Comparison of ENCODE assay signal across 8 mouse cellular contexts in the genomic region with DNA sequence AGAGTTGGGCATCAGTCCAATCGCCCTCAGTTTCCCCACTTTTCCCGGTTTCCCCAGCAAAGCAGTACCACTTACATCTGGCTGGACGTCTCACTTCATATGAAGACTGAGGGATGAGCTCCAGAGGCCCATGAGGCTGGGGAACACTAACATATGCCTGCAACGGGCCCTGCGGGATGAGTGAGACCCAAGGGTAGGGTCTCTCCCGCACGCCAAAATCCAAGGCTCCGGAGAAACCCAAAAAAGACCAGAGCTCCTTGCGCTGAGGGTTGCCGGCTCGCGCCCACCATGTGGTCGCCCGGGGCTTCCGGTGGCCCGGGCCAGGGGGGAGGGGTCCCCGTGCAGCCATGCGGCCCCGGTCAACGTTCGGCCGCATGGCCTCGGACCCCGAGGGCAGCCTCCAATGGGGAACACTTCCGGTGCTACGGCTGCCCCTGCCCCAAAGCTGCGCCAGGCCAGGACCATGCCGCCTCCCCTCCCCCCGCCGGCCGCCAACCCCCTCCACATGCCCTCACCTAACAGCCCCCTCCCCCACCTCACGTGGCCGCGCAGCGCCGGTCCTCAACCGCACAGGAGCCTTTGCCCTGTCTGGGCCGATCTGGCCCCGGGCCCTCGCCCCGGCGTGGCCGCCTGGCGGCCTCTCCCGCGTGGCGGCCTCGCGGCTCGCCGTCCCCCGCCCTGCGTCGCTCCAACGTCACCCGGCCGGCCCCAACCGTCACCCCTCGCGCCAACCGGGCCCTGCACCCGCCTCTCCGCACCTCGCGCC. TPM values are rescaled to one million over a fixed set of nuclear protein-coding genes. Genes with fewer than 3 reads are reported as not detected.
DNase-seq lines count a peak whose midpoint lies in the region; ATAC-seq and TF ChIP-seq lines count a peak whose summit lies in the region.

No protein-coding gene starts in this region.

- TF ChIP-seq CTCF in kidney, adult 2 months (conservative IDR thresholded peaks at IDR 0.05; ENCODE audit: insufficient read depth, insufficient read length, low read depth, low read length): no peak
- no peak for TF ChIP-seq CTCF in liver, postnatal 0 days (IDR thresholded peaks at IDR 0.05; ENCODE audit: low read depth)

- H3K27me3 ChIP-seq in forebrain, embryonic 16.5 days (replicated peaks; ENCODE audit: control insufficient read depth, insufficient read depth, low read length): no peaks in the 10 kb centered on the region
- no peaks in the 10 kb centered on the region for H3K27me3 ChIP-seq in kidney, adult 2 months (replicated peaks; ENCODE audit: control insufficient read depth, insufficient read depth, low read length)
- no peaks in the 10 kb centered on the region for H3K27me3 ChIP-seq in liver, postnatal 0 days (ENCODE audit: insufficient read depth, low read length)
- no peaks in the 10 kb centered on the region for H3K27me3 ChIP-seq in stomach, embryonic 16.5 days (ENCODE audit: control insufficient read depth, insufficient read depth, low read length)

- peak overlapping the region; percentile 89 for H3K9ac ChIP-seq in forebrain, embryonic 16.5 days (replicated peaks; ENCODE audit: low read depth, low read length)
- H3K9ac ChIP-seq in liver, postnatal 0 days (replicated peaks): peak overlapping the region; percentile 91
- H3K9ac ChIP-seq in stomach, embryonic 16.5 days (ENCODE audit: low read length): peak overlapping the region; percentile 98

- H3K4me3 ChIP-seq in forebrain, embryonic 16.5 days (replicated peaks; ENCODE audit: low read length): peak overlapping the region; percentile 87
- H3K4me3 ChIP-seq in kidney, adult 2 months (ENCODE audit: insufficient read depth, low read depth, low read length): peak overlapping the region; percentile 84
- H3K4me3 ChIP-seq in liver, postnatal 0 days (ENCODE audit: low read depth, low read length): peak overlapping the region; percentile 96
- H3K4me3 ChIP-seq in stomach, embryonic 16.5 days (replicated peaks; ENCODE audit: low read length): peak overlapping the region; percentile 93

- H3K27ac ChIP-seq in forebrain, embryonic 16.5 days (ENCODE audit: low read length): peak overlapping the region; percentile 88
- H3K27ac ChIP-seq in kidney, adult 2 months (ENCODE audit: insufficient read depth, low read depth, low read length): peak overlapping the region; percentile 93
- H3K27ac ChIP-seq in liver, postnatal 0 days (ENCODE audit: low read depth): peak overlapping the region; percentile 100
- H3K27ac ChIP-seq in stomach, embryonic 16.5 days (ENCODE audit: low read length): peak overlapping the region; percentile 96

- no peaks in the 10 kb centered on the region for H3K9me3 ChIP-seq in forebrain, embryonic 16.5 days (ENCODE audit: control insufficient read depth, low read length)
- H3K9me3 ChIP-seq in liver, postnatal 0 days (ENCODE audit: low read length): no peaks in the 10 kb centered on the region
- H3K9me3 ChIP-seq in stomach, embryonic 16.5 days (replicated peaks; ENCODE audit: control insufficient read depth, low read length): no peaks in the 10 kb centered on the region

- ATAC-seq in CD4-positive, CD25-positive, alpha-beta regulatory T cell, adult 4 months: no peak
- no peak for ATAC-seq in forebrain, embryonic 16.5 days
- peak; percentile 29 for ATAC-seq in liver, postnatal 0 days
- peak; percentile 3; the same call in 1 of the 2 replicates for ATAC-seq in stomach, embryonic 16.5 days (ENCODE audit: insufficient read depth, low FRiP score)

- under 1% methylated on average over 62 of the region's 65 CpGs for WGBS in forebrain, embryonic 16.5 days
- WGBS in kidney, adult 2 months: under 1% methylated on average over 61 of the region's 65 CpGs
- WGBS in liver, postnatal 0 days (ENCODE audit: insufficient replicate concordance): under 1% methylated on average over 32 of the region's 65 CpGs
- WGBS in stomach, embryonic 16.5 days: under 1% methylated on average over 63 of the region's 65 CpGs

- TF ChIP-seq POLR2A in kidney, adult 2 months (IDR thresholded peaks at IDR 0.05; ENCODE audit: low read depth, low read length): no peak

- DNase-seq in CD4-positive, CD25-positive, alpha-beta regulatory T cell, adult 2 months (ENCODE audit: low read depth, low spot score): peak; percentile 71
- DNase-seq in thymus, postnatal 0 days (ENCODE audit: low spot score): peak; percentile 44
- DNase-seq in thymus, postnatal 14 days: no peak
- DNase-seq in kidney, adult 2 months: peak; percentile 64
- DNase-seq in liver, postnatal 0 days: peak; percentile 76

- H3K4me1 ChIP-seq in forebrain, embryonic 16.5 days (replicated peaks; ENCODE audit: control insufficient read depth, insufficient read depth, low read length): peaks cover 22% of the 10 kb centered on the region
- peaks cover 6% of the 10 kb centered on the region; the same call in 1 of the 2 replicates for H3K4me1 ChIP-seq in kidney, adult 2 months (ENCODE audit: control insufficient read depth, insufficient read depth, low read length)
- peaks cover 49% of the 10 kb centered on the region for H3K4me1 ChIP-seq in liver, postnatal 0 days (ENCODE audit: insufficient read depth)
- peaks cover 24% of the 10 kb centered on the region for H3K4me1 ChIP-seq in stomach, embryonic 16.5 days (ENCODE audit: control insufficient read depth, insufficient read depth, low read length)

- peaks cover 22% of the 10 kb centered on the region for H3K36me3 ChIP-seq in forebrain, embryonic 16.5 days (ENCODE audit: control insufficient read depth, insufficient read depth)
- peaks cover 9% of the 10 kb centered on the region; the same call in 1 of the 2 replicates for H3K36me3 ChIP-seq in kidney, adult 2 months (ENCODE audit: control insufficient read depth, insufficient read depth, low read length)
- H3K36me3 ChIP-seq in liver, postnatal 0 days (replicated peaks; ENCODE audit: insufficient read depth, low read length): peaks cover 35% of the 10 kb centered on the region
- H3K36me3 ChIP-seq in stomach, embryonic 16.5 days (ENCODE audit: control insufficient read depth, insufficient read depth, low read length): peaks cover 22% of the 10 kb centered on the region

- H3K4me2 ChIP-seq in forebrain, embryonic 16.5 days (ENCODE audit: low read length): peak overlapping the region; percentile 97
- peak overlapping the region; percentile 92 for H3K4me2 ChIP-seq in liver, postnatal 0 days (ENCODE audit: low read depth, low read length)
- peak overlapping the region; percentile 94 for H3K4me2 ChIP-seq in stomach, embryonic 16.5 days (ENCODE audit: low read depth, low read length)

- TF ChIP-seq EP300 in liver, postnatal 0 days (IDR thresholded peaks at IDR 0.05; ENCODE audit: low read depth): no peak

RNA-seq across cellular contexts. Expression of gene Eif5a, which starts 1.3 kb away (rescaled TPM):
- polyA plus RNA-seq in CD4-positive, CD25-positive, alpha-beta regulatory T cell, adult 4 months (2017; shearing (Covaris generic)): 1,000 to 10,000 TPM; 1,067 to 1,377 TPM
- 2,117 and 2,260 TPM in 2 replicates for polyA plus RNA-seq in thymus, postnatal 0 days (2015; fragmentation: Nextera tagmentation; extraction: Ambion mirVana)
- polyA plus RNA-seq in forebrain, embryonic 16.5 days (2015; fragmentation: Nextera tagmentation; extraction: Ambion mirVana): 1,142 and 1,181 TPM in 2 replicates
- 465 and 575 TPM in 2 replicates for polyA plus RNA-seq in kidney, adult 2 months (2012; rRNA removed)
- 872 and 914 TPM in 2 replicates for polyA plus RNA-seq in liver, postnatal 0 days (2015; fragmentation: Nextera tagmentation; extraction: Ambion mirVana)
- 1,516 and 1,535 TPM in 2 replicates for polyA plus RNA-seq in stomach, embryonic 16.5 days (2015; fragmentation: Nextera tagmentation; extraction: Ambion mirVana)

RNA-seq across cellular contexts. Expression of gene Gps2, which starts 6.8 kb away (rescaled TPM):
- 100 to 1,000 TPM; 120 to 134 TPM for polyA plus RNA-seq in CD4-positive, CD25-positive, alpha-beta regulatory T cell, adult 4 months (2017; shearing (Covaris generic))
- polyA plus RNA-seq in thymus, postnatal 0 days (2015; fragmentation: Nextera tagmentation; extraction: Ambion mirVana): 94.8 and 106 TPM in 2 replicates
- 81.2 and 91.8 TPM in 2 replicates for polyA plus RNA-seq in forebrain, embryonic 16.5 days (2015; fragmentation: Nextera tagmentation; extraction: Ambion mirVana)
- polyA plus RNA-seq in kidney, adult 2 months (2012; rRNA removed): 72.9 and 75.5 TPM in 2 replicates
- 46.1 and 48.9 TPM in 2 replicates for polyA plus RNA-seq in liver, postnatal 0 days (2015; fragmentation: Nextera tagmentation; extraction: Ambion mirVana)
- polyA plus RNA-seq in stomach, embryonic 16.5 days (2015; fragmentation: Nextera tagmentation; extraction: Ambion mirVana): 61.6 and 63.4 TPM in 2 replicates

RNA-seq across cellular contexts. Expression of gene Ybx2, which starts 15.1 kb away (rescaled TPM):
- not detected for polyA plus RNA-seq in CD4-positive, CD25-positive, alpha-beta regulatory T cell, adult 4 months (2017; shearing (Covaris generic))
- polyA plus RNA-seq in thymus, postnatal 0 days (2015; fragmentation: Nextera tagmentation; extraction: Ambion mirVana): 2.6 and 3.6 TPM in 2 replicates
- polyA plus RNA-seq in forebrain, embryonic 16.5 days (2015; fragmentation: Nextera tagmentation; extraction: Ambion mirVana): 3.3 and 3.4 TPM in 2 replicates
- 60.5 and 71.7 TPM in 2 replicates for polyA plus RNA-seq in kidney, adult 2 months (2012; rRNA removed)
- polyA plus RNA-seq in liver, postnatal 0 days (2015; fragmentation: Nextera tagmentation; extraction: Ambion mirVana): not detected in 2 replicates
- 2.9 and 3.8 TPM in 2 replicates for polyA plus RNA-seq in stomach, embryonic 16.5 days (2015; fragmentation: Nextera tagmentation; extraction: Ambion mirVana)

RNA-seq across cellular contexts. Expression of gene Neurl4, which starts 19.6 kb away (rescaled TPM):
- 1 to 10 TPM; 8.3 to 9.1 TPM for polyA plus RNA-seq in CD4-positive, CD25-positive, alpha-beta regulatory T cell, adult 4 months (2017; shearing (Covaris generic))
- 6.2 and 7.5 TPM in 2 replicates for polyA plus RNA-seq in thymus, postnatal 0 days (2015; fragmentation: Nextera tagmentation; extraction: Ambion mirVana)
- polyA plus RNA-seq in forebrain, embryonic 16.5 days (2015; fragmentation: Nextera tagmentation; extraction: Ambion mirVana): 19.0 and 21.5 TPM in 2 replicates
- 72.0 and 80.1 TPM in 2 replicates for polyA plus RNA-seq in kidney, adult 2 months (2012; rRNA removed)
- 1.0 and 1.4 TPM in 2 replicates for polyA plus RNA-seq in liver, postnatal 0 days (2015; fragmentation: Nextera tagmentation; extraction: Ambion mirVana)
- 7.5 TPM in 2 replicates for polyA plus RNA-seq in stomach, embryonic 16.5 days (2015; fragmentation: Nextera tagmentation; extraction: Ambion mirVana)

RNA-seq across cellular contexts. Expression of gene 2810408A11Rik, which starts 19.7 kb away (rescaled TPM):
- 1 to 10 TPM; 1.6 to 2.0 TPM for polyA plus RNA-seq in CD4-positive, CD25-positive, alpha-beta regulatory T cell, adult 4 months (2017; shearing (Covaris generic))
- polyA plus RNA-seq in thymus, postnatal 0 days (2015; fragmentation: Nextera tagmentation; extraction: Ambion mirVana): 19.8 and 26.0 TPM in 2 replicates
- polyA plus RNA-seq in forebrain, embryonic 16.5 days (2015; fragmentation: Nextera tagmentation; extraction: Ambion mirVana): 16.4 and 18.5 TPM in 2 replicates
- 0.94 and 0.99 TPM in 2 replicates for polyA plus RNA-seq in kidney, adult 2 months (2012; rRNA removed)
- polyA plus RNA-seq in liver, postnatal 0 days (2015; fragmentation: Nextera tagmentation; extraction: Ambion mirVana): 0.90 and 1.2 TPM in 2 replicates
- polyA plus RNA-seq in stomach, embryonic 16.5 days (2015; fragmentation: Nextera tagmentation; extraction: Ambion mirVana): 4.9 TPM in 2 replicates

Comparison
In these comparisons a context has a peak if more than half of its experiments do, and no peak if none do; other contexts are left out.
1. ATAC-seq: peak in liver, postnatal 0 days (single experiment) and stomach, embryonic 16.5 days (single experiment); none in CD4-positive, CD25-positive, alpha-beta regulatory T cell, adult 4 months (single experiment) and forebrain, embryonic 16.5 days (single experiment).
2. RNA of gene Ybx2, which starts 15.1 kb away (polyA plus RNA-seq): 60.5 to 71.7 TPM in kidney, adult 2 months; 2.9 to 3.8 TPM in stomach, embryonic 16.5 days, 3.3 to 3.4 TPM in forebrain, embryonic 16.5 days, 2.6 to 3.6 TPM in thymus, postnatal 0 days, not detected in CD4-positive, CD25-positive, alpha-beta regulatory T cell, adult 4 months and not detected in liver, postnatal 0 days; every median in the first group is over 10 times any median in the second.
3. Peak in every context shown above with its lines, with median percentiles within 50 percentile points of each other: H3K27ac ChIP-seq, H3K4me2 ChIP-seq, H3K4me3 ChIP-seq and H3K9ac ChIP-seq.